Mouse (Mus musculus): ENCODE measurements around the gene Adarb2.

GRCm38 (mm10) chr13:8584257-8585005, 381.8 kb downstream of the Adarb2 start:
- TF ChIP-seq POLR2A (IDR thresholded peaks at IDR 0.05; ENCODE audit: extremely low read depth, insufficient read depth, low read length): no peak
- TF ChIP-seq CTCF (IDR thresholded peaks at IDR 0.05; ENCODE audit: extremely low read depth, insufficient read depth, low read length): no peak
